Mouse (Mus musculus) testis, adult 2 months (tissue): ENCODE measurements at regions not wholly inside any gene's neighbourhood (a gene's known extent, or its start where the extent isn't known, plus 50 kb on each side); places are given as distances from the start of the nearest gene placed in this dataset.

Experiments used
- CTCF ChIP-seq: fragments of 200-500 bp; IDR thresholded peaks from 2 replicates; pipeline ENCODE4 v1.5.1; 2012; ENCODE audit warnings: low read depth, mild to moderate bottlenecking, inconsistent platforms, low read length, moderate library complexity; ENCODE audit not compliant: control insufficient read depth, insufficient read depth, insufficient replicate concordance
- POLR2A ChIP-seq: fragments of 200-500 bp; IDR thresholded peaks from 2 replicates; pipeline ENCODE4 v1.6.1; 2012; ENCODE audit warnings: low read depth, mild to moderate bottlenecking, inconsistent platforms, low read length, moderate library complexity; ENCODE audit not compliant: control insufficient read depth

DNA sequence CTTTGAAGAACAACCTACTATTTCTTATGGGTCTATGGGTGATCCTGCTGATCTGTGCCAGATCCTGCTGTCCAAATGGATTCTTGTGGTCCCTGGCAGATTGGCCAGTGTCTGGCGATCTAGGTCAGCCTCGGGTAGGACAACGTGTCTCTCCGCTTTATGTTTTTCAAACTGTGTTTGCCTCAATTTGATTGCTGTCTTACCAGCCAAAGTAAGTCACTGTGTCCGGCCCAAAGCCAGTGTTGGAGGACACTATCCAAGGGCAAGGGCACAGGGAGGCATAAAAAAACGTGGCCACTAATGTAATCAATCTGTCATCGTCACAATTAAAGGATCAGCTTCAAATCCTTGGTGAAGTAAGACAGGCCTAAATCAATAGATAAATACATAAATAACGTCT, 58.6 kb upstream of the Slc35c1 start:
- TF ChIP-seq POLR2A: no peak
- TF ChIP-seq CTCF: no peak
